Mouse (Mus musculus): Measurements from ENCODE around the gene Zfp422. TPM values are rescaled to one million over a fixed set of nuclear protein-coding genes. Genes with fewer than 3 reads are reported as not detected.
"Not testable (repeated sequence)": the region's sequence is repeated elsewhere in the genome, so short reads cannot be mapped to it uniquely, and the experiment has no call there.

Zfp422 gene
- polyA plus RNA-seq, 1 experiment from 2014 or later: 132 TPM

DNA sequence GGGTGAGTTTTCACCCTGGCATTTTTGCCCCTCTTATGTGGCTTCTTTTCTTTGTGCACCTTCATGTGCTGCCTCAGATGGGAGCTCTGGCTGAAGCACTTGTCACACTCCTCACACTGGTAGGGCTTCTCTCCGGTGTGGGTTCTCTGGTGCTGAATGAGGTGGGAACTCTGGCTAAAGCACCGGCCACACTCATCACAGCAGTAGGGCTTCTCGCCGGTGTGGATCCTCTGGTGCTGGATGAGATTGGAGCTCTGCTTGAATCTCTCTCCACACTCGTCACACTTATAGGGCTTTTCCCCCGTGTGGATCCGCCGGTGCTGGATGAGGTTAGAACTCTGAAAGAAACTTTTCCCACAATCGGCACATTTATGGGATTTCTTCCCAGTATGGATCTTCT is 2.4 kb downstream of the Zfp422 start:
- H3K9me3 ChIP-seq; H3K9ac ChIP-seq; ATAC-seq (ENCODE audit: insufficient read depth, low FRiP score, low read depth); H3K27ac ChIP-seq; H3K4me1 ChIP-seq; H3K4me3 ChIP-seq (replicated peaks); H3K4me2 ChIP-seq; H3K36me3 ChIP-seq; H3K27me3 ChIP-seq (replicated peaks): not testable (repeated sequence)
- 98% methylated on average over 9 of the region's 9 CpGs for WGBS

DNA sequence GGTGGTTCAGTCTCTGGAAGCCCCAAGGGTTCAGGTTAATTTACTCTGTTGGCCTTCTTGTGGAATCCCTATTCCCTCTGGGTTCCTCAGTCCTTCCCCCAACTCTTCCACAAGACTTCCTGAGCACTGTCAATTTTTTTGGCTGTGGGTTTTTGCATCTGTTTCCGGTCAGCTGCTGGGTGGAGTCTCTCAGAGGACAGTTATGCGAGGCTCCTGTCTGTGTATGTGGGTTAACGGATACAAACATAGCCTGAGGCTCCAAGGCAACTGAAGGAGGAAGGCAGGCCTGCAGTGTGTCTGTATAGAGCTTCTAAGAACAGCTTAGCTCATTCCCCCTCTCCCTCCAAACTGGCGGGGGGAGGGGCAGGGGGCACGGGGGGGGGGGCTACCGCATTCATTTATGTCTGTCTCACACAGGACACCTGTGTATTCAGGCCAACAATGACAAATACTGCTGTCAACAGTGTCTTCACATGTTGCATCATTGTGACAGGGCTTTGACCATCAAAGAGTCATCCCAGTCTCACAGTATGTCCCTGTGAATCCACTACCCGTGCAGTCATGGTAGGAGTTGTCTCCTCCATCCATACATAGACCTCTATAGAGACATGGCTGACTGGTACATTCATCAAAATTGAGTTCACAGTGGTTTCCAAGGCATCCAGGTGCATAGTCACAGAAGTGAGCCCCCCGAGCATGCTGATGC is 7.3 kb downstream of the Zfp422 start:
- Histone ChIP-seq H3K4me3 (replicated peaks) (no peak overlapping the region), H3K4me1 (no peaks in the 10 kb centered on the region), H3K4me2 (no peak overlapping the region), H3K27ac (no peak overlapping the region), H3K36me3 (peaks cover 6% of the 10 kb centered on the region; the same call in 1 of the 2 replicates), H3K9me3 (no peaks in the 10 kb centered on the region), H3K9ac (no peak overlapping the region), H3K27me3 (replicated peaks) (no peaks in the 10 kb centered on the region)
- WGBS: 60% methylated on average over 8 of the region's 8 CpGs
- no peak for ATAC-seq (ENCODE audit: insufficient read depth, low FRiP score, low read depth)

DNA sequence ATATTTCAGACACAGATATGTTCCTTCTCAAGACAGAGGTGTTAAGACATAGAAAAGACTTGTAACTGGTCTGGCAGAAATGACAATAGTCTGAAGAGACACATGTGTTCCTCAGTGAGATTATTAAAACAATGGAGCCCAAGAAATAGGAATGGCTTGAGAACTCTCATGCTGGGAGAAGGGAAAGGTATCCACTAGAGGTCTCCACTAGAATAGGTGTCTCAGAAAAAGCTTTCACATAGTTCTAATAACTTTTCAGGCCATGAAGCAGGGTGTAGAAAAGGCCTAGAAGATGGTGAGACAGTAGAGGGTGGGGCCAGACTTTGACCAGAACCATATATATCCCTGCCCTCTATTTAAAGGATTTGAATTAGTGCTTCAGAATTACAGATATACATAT is 10.7 kb downstream of the Zfp422 start:
- no peaks in the 10 kb centered on the region for H3K36me3 ChIP-seq
- H3K4me3 ChIP-seq (replicated peaks): no peak overlapping the region
- H3K27ac ChIP-seq: no peak overlapping the region
- no peaks in the 10 kb centered on the region for H3K9me3 ChIP-seq
- no peaks in the 10 kb centered on the region for H3K27me3 ChIP-seq (replicated peaks)
- no peak for ATAC-seq (ENCODE audit: insufficient read depth, low FRiP score, low read depth)
- H3K4me1 ChIP-seq: no peaks in the 10 kb centered on the region
- no peak overlapping the region for H3K4me2 ChIP-seq
- no peak overlapping the region for H3K9ac ChIP-seq

DNA sequence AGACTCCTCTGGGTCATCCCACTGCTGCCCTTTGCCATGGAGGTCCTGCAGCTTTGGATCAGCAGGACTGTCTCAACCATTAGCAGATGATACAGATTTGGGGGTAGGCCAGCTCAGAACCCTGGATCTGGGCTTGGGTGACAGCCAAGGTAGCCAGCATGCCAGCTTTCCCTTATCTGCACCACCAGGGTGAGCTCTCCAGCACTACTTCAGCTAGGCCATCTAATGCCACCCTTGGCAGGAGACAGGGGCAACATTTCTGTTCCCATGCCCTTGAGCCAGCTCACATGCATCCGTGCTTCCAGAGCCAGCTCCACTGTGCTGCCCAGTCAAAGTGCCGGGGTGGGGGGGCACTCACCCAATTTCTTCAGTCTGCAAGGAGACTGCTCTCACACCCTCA is 13.1 kb downstream of the Zfp422 start:
- H3K27ac ChIP-seq: no peak overlapping the region
- ATAC-seq (ENCODE audit: insufficient read depth, low FRiP score, low read depth): no peak
- WGBS: 85% methylated on average over 2 of the region's 2 CpGs
- no peaks in the 10 kb centered on the region for H3K9me3 ChIP-seq
- H3K4me2 ChIP-seq: no peak overlapping the region
- no peaks in the 10 kb centered on the region for H3K4me1 ChIP-seq
- H3K36me3 ChIP-seq: no peaks in the 10 kb centered on the region
- H3K9ac ChIP-seq: no peak overlapping the region
- H3K4me3 ChIP-seq (replicated peaks): no peak overlapping the region
- no peaks in the 10 kb centered on the region for H3K27me3 ChIP-seq (replicated peaks)

DNA sequence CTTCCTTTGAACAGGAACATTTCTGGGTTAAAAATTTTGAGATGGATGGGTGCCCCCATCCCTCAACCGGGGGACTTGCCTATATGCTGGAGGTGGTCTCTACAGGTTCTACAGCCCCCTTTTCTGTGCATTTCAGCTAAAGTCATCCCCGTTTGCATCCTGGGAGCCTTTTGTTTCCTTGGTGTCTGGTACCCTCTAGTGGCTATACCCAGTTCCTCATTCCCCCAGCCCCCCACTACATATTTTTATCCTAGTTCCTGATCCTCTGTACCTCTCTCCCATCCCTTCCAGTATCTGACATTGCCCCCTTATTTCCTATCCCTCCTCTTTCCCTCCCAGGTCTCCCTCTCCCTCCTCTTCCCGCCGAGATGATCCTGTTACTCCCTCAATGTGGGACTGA is 21.6 kb downstream of the Zfp422 start:
- Histone ChIP-seq H3K4me1 (no peaks in the 10 kb centered on the region), H3K27ac (no peak overlapping the region), H3K9me3 (no peaks in the 10 kb centered on the region), H3K36me3 (no peaks in the 10 kb centered on the region), H3K27me3 (replicated peaks) (no peaks in the 10 kb centered on the region), H3K4me3 (replicated peaks) (no peak overlapping the region), H3K9ac (no peak overlapping the region), H3K4me2 (no peak overlapping the region)
- 38% methylated on average over 4 of the region's 4 CpGs for WGBS
- ATAC-seq (ENCODE audit: insufficient read depth, low FRiP score, low read depth): no peak

DNA sequence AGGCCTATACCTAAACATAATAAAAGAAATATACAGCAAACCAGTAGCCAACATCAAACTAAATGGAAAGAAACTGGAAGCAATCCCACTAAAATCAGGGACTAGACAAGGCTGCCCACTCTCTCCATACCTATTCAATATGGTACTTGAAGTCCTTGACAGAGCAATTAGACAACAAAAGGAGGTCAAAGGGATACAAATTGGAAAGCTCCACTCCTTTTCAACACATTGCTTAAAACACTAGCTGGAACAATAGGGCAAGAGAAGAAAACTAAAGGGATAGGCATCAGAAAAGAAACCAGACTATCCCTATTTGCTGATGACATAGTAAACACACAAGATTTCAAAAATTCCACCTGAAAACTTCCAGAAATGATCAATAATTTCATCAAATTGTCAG is 27.8 kb downstream of the Zfp422 start:
- not testable (repeated sequence) for H3K9me3 ChIP-seq; H3K9ac ChIP-seq; H3K4me2 ChIP-seq; H3K27me3 ChIP-seq (replicated peaks); H3K4me1 ChIP-seq; H3K36me3 ChIP-seq; ATAC-seq (ENCODE audit: insufficient read depth, low FRiP score, low read depth); H3K27ac ChIP-seq; H3K4me3 ChIP-seq (replicated peaks)

DNA sequence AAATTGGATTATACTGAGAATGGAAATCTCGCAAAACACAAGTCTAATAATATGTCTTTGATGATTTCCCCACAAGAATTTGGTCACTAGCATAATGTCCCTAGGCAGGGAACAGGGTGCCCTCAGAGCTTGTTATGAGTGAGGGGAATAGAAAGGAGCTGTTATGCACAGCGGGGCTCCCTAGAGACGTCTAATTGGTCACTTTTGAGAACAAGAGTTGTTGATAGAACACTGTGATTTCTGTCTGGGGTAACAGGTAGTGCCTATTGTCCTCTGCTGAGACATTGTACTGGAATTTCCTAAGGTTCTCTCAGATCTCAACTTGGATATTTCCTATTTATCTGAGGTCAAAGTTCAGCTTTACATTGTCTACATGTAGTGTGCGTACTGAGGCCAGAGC is 44.7 kb downstream of the Zfp422 start, which contains the start of gene Olfr215:
Olfr215 (minus strand) TSS at position 101 of the 400 bp plus-strand sequence.
- Histone ChIP-seq H3K27me3 (replicated peaks) (no peaks in the 10 kb centered on the region), H3K4me3 (replicated peaks) (no peak within 1 kb of the TSS), H3K4me2 (no peak within 1 kb of the TSS), H3K4me1 (no peaks in the 10 kb centered on the region), H3K9me3 (no peaks in the 10 kb centered on the region), H3K9ac (no peak within 1 kb of the TSS), H3K36me3 (no peaks in the 10 kb centered on the region), H3K27ac (no peak within 1 kb of the TSS)
- no peak for ATAC-seq (ENCODE audit: insufficient read depth, low FRiP score, low read depth)
- WGBS: 72% methylated on average over 4 of the region's 4 CpGs

Small RNA genes lying within 50 kb of the gene (microRNA-seq; reads per million reads assigned to microRNA genes)
- not detected for gene Mir7043

Other genes with a start within 250 kb of the Zfp422 start
- 5.0 and 6.4 TPM in 2 replicates for gene Alox5, start 167.8 kb downstream of the Zfp422 start, polyA plus RNA-seq (2015; fragmentation: Nextera tagmentation; extraction: Ambion mirVana)
- gene Olfr211, start 139.9 kb downstream of the Zfp422 start, polyA plus RNA-seq (2015; fragmentation: Nextera tagmentation; extraction: Ambion mirVana): not detected in 2 replicates
- not detected in 2 replicates for gene Olfr212, start 122.5 kb downstream of the Zfp422 start, polyA plus RNA-seq (2015; fragmentation: Nextera tagmentation; extraction: Ambion mirVana)
- gene Olfr213, start 90.5 kb downstream of the Zfp422 start, polyA plus RNA-seq (2015; fragmentation: Nextera tagmentation; extraction: Ambion mirVana): not detected in 2 replicates
- 0.35 and 2.5 TPM in 2 replicates for gene Gm5580, start 77.9 kb downstream of the Zfp422 start, polyA plus RNA-seq (2015; fragmentation: Nextera tagmentation; extraction: Ambion mirVana)
- gene Olfr214, start 74.8 kb downstream of the Zfp422 start, polyA plus RNA-seq (2015; fragmentation: Nextera tagmentation; extraction: Ambion mirVana): not detected in 2 replicates
- not detected in 2 replicates for gene Olfr215, start 44.8 kb downstream of the Zfp422 start, polyA plus RNA-seq (2015; fragmentation: Nextera tagmentation; extraction: Ambion mirVana)
- 32.2 and 33.7 TPM in 2 replicates for gene Depp1, start 21.6 kb upstream of the Zfp422 start, polyA plus RNA-seq (2015; fragmentation: Nextera tagmentation; extraction: Ambion mirVana)
- gene Rassf4, start 45.0 kb upstream of the Zfp422 start, polyA plus RNA-seq (2015; fragmentation: Nextera tagmentation; extraction: Ambion mirVana): 10.1 and 10.6 TPM in 2 replicates
- 0.05 and 0.06 TPM in 2 replicates for gene Tmem72, start 87.9 kb upstream of the Zfp422 start, polyA plus RNA-seq (2015; fragmentation: Nextera tagmentation; extraction: Ambion mirVana)

All from stomach, embryonic 15.5 days (tissue).